Mouse (Mus musculus) heart, embryonic 14.5 days (tissue): Measurements from ENCODE around the gene Arntl2. TPM values are rescaled to one million over a fixed set of nuclear protein-coding genes. Genes with fewer than 3 reads are reported as not detected.
"Not testable (repeated sequence)": the region's sequence is repeated elsewhere in the genome, so short reads cannot be mapped to it uniquely, and the experiment has no call there.

Source experiments
- ATAC-seq: fragments of 200-750 bp; cut with Nextera tagmentation; 2 replicates; pipeline ENCODE4 v1.8.0; 2017; ENCODE audit warnings: low read depth, moderate TSS enrichment; ENCODE audit not compliant: insufficient number of reproducible peaks, insufficient read depth, low FRiP score
- H3K27ac ChIP-seq, 2 experiments: fragments of 200-500 bp in 1 of 2; fragments of 300-500 bp in 1 of 2; sonication (generic) in 1 of 2; replicated peaks in 1 of 2; 2 replicates each; pipeline ENCODE4 v1.5.1; 2012 to 2014; ENCODE audit warnings: low read depth in 2 of 2, low read length in 2 of 2, control low read depth in 1 of 2, mild to moderate bottlenecking in 1 of 2, mixed read lengths in 1 of 2; ENCODE audit not compliant: control insufficient read depth in 1 of 2, insufficient read depth in 1 of 2
- H3K27me3 ChIP-seq: fragments of 300-500 bp; sonication (generic); 2 replicates; pipeline ENCODE4 v1.6.1; 2014; ENCODE audit warnings: mild to moderate bottlenecking, low read length, control low read depth; ENCODE audit not compliant: control insufficient read depth, insufficient read depth
- H3K36me3 ChIP-seq: fragments of 300-500 bp; sonication (generic); 2 replicates; pipeline ENCODE4 v1.6.1; 2014; ENCODE audit warnings: mild to moderate bottlenecking, control low read depth, low read length, mixed read lengths; ENCODE audit not compliant: control insufficient read depth, insufficient read depth
- H3K4me1 ChIP-seq, 2 experiments: fragments of 200-500 bp in 1 of 2; fragments of 300-500 bp in 1 of 2; sonication (generic) in 1 of 2; 2 replicates each; pipeline ENCODE4 v1.6.1; 2012 to 2014; ENCODE audit warnings: low read length in 2 of 2, control low read depth in 1 of 2, mixed read lengths in 1 of 2; ENCODE audit not compliant: control insufficient read depth in 2 of 2, insufficient read depth in 2 of 2
- H3K4me2 ChIP-seq: fragments of 300-500 bp; sonication (generic); 2 replicates; pipeline ENCODE4 v1.6.1; 2014; ENCODE audit warnings: mild to moderate bottlenecking, low read length
- H3K4me3 ChIP-seq, 2 experiments: fragments of 200-500 bp in 1 of 2; fragments of 300-500 bp in 1 of 2; sonication (generic) in 1 of 2; 2 replicates each; pipeline ENCODE4 v1.5.1; 2012 to 2014; ENCODE audit warnings: low read length in 2 of 2, mild to moderate bottlenecking in 2 of 2, control low read depth in 1 of 2, low read depth in 1 of 2, moderate library complexity in 1 of 2; ENCODE audit not compliant: control insufficient read depth in 1 of 2, insufficient read depth in 1 of 2
- H3K9ac ChIP-seq: fragments of 300-500 bp; sonication (generic); 2 replicates; pipeline ENCODE4 v1.6.1; 2014; ENCODE audit warnings: mild to moderate bottlenecking, low read length
- H3K9me3 ChIP-seq: fragments of 300-500 bp; sonication (generic); 2 replicates; pipeline ENCODE4 v1.6.1; 2016; ENCODE audit warnings: low read length, control low read depth; ENCODE audit not compliant: control insufficient read depth
- WGBS: fragments of 180-500 bp; shearing (Covaris S2); extraction: QIAGEN DNeasy Blood & Tissue Kit; methylation state at CpG from one replicate; pipeline ENCODE4 v1.1.7; 2014; 5-methylcytosine and 5-hydroxymethylcytosine counted together
- polyA plus RNA-seq: library from polyadenylated mRNA; unstranded; fragments of >200 nt; fragmentation: Nextera tagmentation; extraction: Ambion mirVana; gene quantifications from 2 replicates; pipeline ENCODE4 v1.2.1, GENCODE M21; 2014

Gene Arntl2
- polyA plus RNA-seq, 1 experiment from 2014 or later, result 3.7 TPM

DNA sequence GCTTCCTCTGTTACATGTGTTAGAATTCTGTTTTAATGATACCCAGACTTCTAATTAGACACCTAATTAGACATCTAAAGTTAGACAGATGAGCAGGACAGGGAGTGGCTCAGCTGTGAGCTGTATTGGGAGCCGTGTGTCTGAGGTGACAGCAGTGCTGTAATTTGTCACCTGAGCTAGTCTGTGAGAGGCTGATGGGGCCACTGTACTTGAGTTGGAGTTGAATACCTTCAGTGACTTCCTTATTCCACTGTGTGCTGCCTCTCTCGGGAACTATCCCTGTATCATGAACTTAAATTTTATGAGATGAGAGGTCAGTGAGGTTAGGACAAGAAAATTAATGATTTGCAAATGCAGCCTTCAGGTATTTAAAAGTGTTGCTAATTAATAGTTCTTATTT, 31.3 kb upstream of the Arntl2 start:
- ATAC-seq, result no peak

DNA sequence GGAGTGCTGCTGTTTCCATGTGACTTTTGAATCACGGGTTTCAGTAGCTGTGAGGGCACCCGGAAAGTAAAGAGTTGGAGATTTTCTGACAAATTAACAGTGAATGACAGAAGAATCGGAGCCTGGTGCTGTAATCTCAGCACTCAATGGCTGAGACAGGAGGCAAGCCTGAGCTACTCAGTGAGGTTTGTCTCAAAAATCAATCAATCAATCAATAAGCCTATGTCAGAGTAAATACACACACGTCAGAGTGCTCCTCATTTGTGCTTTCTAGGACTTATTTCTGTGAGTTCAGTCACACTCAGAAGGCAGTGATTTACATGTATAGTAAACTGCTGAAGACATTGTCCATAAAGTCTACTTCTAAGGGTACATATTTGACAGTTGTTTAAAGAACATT, 30.6 kb upstream of the Arntl2 start:
- no peak overlapping the region for H3K9ac ChIP-seq
- H3K4me3 ChIP-seq, result no peak overlapping the region
- 82% methylated on average over 4 of the region's 4 CpGs for WGBS
- peaks cover 0 to 6% of the 10 kb centered on the region in 2 experiments; a peak in 1 of 4 replicates for H3K4me1 ChIP-seq
- H3K4me2 ChIP-seq, result no peak overlapping the region
- ATAC-seq, result no peak
- H3K27ac ChIP-seq, result no peak overlapping the region
- H3K27me3 ChIP-seq, result no peaks in the 10 kb centered on the region
- H3K9me3 ChIP-seq, result no peaks in the 10 kb centered on the region
- H3K36me3 ChIP-seq, result peaks cover 67% of the 10 kb centered on the region

More for the DNA sequence above, 31.3 kb upstream of the Arntl2 start:
- Histone ChIP-seq H3K4me3 (no peak overlapping the region), H3K4me1 (peaks cover 0 to 3% of the 10 kb centered on the region in 2 experiments; a peak in 1 of 4 replicates), H3K9ac (no peak overlapping the region), H3K36me3 (peaks cover 66% of the 10 kb centered on the region), H3K27ac (no peak overlapping the region), H3K9me3 (no peaks in the 10 kb centered on the region), H3K4me2 (no peak overlapping the region), H3K27me3 (no peaks in the 10 kb centered on the region)
- 31% methylated on average over 2 of the region's 2 CpGs for WGBS

DNA sequence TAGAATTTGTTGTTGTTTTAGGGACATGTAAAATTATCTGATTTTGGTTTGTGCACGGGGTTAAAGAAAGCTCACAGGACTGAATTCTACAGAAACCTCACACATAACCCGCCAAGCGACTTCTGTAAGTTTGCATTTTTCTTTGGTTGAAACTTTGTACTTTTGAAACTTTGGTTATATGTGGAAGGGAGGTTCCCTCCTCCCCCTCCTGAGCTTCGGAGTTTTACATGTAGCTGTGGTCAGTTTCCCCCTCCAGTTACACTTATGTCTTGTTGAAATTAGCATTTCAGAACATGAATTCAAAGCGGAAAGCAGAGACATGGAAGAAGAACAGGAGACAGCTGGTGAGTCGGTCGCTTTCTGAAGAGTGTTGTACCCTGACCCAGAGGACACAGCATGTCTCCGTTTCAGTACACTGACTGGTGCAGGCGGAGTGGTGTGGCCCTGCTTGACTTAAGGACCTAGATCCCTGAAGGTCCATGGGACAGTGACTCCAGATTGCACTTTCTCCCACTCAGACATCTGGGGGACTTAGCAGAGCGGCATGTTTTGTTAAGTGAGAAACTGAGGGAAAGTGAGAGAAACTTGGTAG, 26.9 kb upstream of the Arntl2 start:
- peaks cover 0 to 6% of the 10 kb centered on the region in 2 experiments; a peak in 1 of 4 replicates for H3K4me1 ChIP-seq
- WGBS, result 90% methylated on average over 10 of the region's 10 CpGs
- ATAC-seq, result no peak
- H3K36me3 ChIP-seq, result peaks cover 83% of the 10 kb centered on the region
- H3K27me3 ChIP-seq, result no peaks in the 10 kb centered on the region
- no peak overlapping the region for H3K4me3 ChIP-seq
- no peak overlapping the region for H3K9ac ChIP-seq
- no peaks in the 10 kb centered on the region for H3K9me3 ChIP-seq
- no peak overlapping the region for H3K27ac ChIP-seq
- H3K4me2 ChIP-seq, result no peak overlapping the region

DNA sequence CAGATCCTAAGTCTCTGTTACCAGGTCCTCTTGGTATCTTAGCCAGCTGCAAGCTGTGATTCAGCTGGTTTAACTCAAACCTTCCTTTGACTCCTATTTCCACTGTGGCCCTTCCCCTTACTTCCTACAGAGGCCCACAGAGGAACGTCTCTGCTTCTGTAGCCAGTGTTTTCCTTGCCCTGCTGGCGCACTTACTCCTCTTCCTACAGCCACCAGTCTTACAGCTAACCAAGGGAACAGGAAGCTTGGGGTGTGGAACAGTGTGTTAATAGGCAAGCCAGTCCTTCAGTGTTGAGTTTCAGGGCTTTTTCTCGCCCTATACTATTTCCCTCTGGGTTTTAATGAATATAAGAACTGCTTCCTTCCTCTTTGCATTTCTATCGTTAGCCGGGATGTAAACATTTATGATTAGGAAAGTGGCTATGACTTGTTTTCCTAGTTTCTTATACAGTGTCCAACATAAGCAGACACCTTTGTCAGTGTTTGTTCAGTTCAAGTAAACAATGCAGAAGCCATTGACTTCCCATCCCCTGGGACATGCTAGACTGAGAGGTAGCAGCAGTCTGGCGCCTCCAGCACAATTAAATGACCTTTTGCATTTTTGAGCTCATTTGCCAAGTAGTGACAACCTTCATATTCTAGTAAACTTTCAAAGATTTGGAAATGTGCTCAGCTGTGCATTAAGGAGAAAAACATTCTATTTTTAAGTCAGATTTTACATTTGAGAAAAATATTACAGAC, 25.7 kb upstream of the Arntl2 start:
- no peak overlapping the region for H3K4me3 ChIP-seq
- no peaks in the 10 kb centered on the region for H3K9me3 ChIP-seq
- H3K27me3 ChIP-seq, result no peaks in the 10 kb centered on the region
- 58% methylated on average over 6 of the region's 6 CpGs for WGBS
- ATAC-seq, result no peak
- peak overlapping the region; percentile 31 to 50 for H3K27ac ChIP-seq
- H3K36me3 ChIP-seq, result peaks cover 93% of the 10 kb centered on the region
- peaks cover 0 to 6% of the 10 kb centered on the region in 2 experiments; a peak in 1 of 4 replicates for H3K4me1 ChIP-seq
- no peak overlapping the region for H3K4me2 ChIP-seq
- H3K9ac ChIP-seq, result no peak overlapping the region

DNA sequence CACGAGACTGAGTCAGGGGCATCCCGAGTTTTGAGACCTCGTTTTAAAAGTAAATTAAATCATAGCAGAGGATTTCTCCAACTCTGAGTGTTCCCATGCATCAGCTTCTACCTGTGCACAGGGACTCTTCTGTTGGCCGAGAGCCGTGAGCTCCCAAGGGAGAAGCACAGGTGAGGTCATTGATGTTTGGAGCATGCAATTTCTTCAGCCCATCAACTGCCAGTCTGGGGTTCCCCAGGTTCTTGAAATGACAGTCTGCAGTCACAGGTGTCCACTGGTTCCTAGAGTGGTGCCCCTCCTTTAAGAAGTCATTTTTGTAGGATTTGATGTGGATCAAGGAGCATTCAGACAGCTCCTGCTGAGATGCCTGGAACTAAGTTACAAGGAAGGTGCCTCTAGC, 25.0 kb upstream of the Arntl2 start:
- no peak overlapping the region for H3K27ac ChIP-seq
- 86% methylated on average over 5 of the region's 5 CpGs for WGBS
- no peaks in the 10 kb centered on the region for H3K9me3 ChIP-seq
- peaks cover 0 to 6% of the 10 kb centered on the region in 2 experiments; a peak in 1 of 4 replicates for H3K4me1 ChIP-seq
- no peak overlapping the region for H3K4me2 ChIP-seq
- H3K27me3 ChIP-seq, result no peaks in the 10 kb centered on the region
- H3K36me3 ChIP-seq, result peaks cover 94% of the 10 kb centered on the region
- no peak overlapping the region for H3K9ac ChIP-seq
- no peak overlapping the region for H3K4me3 ChIP-seq
- ATAC-seq, result no peak

DNA sequence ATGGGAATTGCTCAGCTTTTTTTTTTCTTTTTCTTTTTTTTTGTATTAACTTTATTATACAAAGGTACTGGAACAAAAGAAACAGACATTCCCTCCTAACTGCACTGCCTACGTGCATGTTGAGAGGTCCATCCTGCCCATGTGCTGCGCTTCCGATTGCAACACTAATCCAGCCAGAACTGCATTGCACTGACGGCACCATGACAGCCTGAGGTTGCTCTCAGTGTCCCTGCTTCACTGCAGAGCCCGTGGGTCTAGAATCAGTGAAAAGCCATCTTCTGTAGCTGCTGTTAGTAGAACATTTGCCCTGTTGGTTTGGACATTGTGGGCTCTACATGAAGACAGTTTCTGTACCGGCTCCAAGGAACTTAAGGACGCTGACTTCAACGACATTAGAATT, 20.0 kb upstream of the Arntl2 start:
- H3K9ac ChIP-seq, H3K9me3 ChIP-seq, H3K4me2 ChIP-seq, H3K27ac ChIP-seq, H3K27me3 ChIP-seq, ATAC-seq, H3K4me3 ChIP-seq: not testable (repeated sequence)
- Histone ChIP-seq H3K4me1 (peaks cover 7 to 10% of the 10 kb centered on the region in 2 experiments), H3K36me3 (peaks cover 69% of the 10 kb centered on the region)
- WGBS, result 65% methylated on average over 8 of the region's 8 CpGs

DNA sequence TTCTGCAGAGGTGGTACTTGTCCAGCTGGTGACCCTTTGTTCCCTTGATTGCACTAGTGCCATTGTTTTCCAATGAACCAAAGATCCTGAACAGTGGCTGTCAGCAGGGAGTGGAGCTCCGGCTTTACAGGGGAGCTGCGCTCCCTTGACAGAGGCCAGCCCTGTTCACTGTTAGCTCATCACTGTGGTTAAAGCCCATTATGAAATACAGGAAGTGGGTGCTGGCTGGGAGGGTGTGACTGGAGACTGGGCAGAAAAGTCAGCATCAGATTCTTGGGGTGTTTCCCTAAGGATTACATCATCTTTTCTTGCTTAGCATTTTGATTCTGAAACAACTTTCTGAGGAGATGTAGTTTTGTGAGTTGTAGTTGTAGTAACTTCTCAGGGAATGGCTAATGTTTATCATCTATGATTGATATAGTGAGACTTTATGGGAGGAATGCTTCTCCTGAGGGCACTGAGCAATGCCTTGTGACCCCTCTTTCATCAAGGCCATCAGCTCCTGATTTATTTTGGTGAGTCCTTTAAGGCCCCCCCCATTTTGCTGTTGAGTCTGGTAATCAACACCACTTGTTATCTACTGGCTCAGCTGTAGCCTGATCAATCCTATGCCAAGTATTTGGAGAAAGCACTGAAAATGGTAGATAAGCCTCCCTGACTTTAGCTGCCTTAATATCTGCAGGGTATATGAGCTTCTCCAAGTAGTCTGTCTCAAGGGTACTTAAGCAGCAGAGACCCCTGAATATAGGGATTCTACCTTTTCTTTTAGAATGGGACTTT, 19.1 kb upstream of the Arntl2 start:
- Histone ChIP-seq H3K27me3 (no peaks in the 10 kb centered on the region), H3K27ac (no peak overlapping the region; a peak in 1 of 4 replicates), H3K4me1 (peaks cover 7 to 10% of the 10 kb centered on the region in 2 experiments), H3K4me3 (no peak overlapping the region), H3K4me2 (no peak overlapping the region), H3K9me3 (no peaks in the 10 kb centered on the region), H3K9ac (no peak overlapping the region), H3K36me3 (peaks cover 60% of the 10 kb centered on the region)
- 8% methylated on average over 2 of the region's 2 CpGs for WGBS
- 0 out of 2 replicates have a peak, but pooled peaks have one; percentile 35 for ATAC-seq
